Mouse (Mus musculus) liver, adult 2 months (tissue): Measurements from ENCODE around the gene Styxl1.

Experiments used
- CTCF ChIP-seq: fragments of 200-500 bp; IDR thresholded peaks from 2 replicates; pipeline ENCODE4 v1.5.1; 2011; ENCODE audit warnings: low read depth, low read length, control low read depth
- POLR2A ChIP-seq: fragments of 200-500 bp; IDR thresholded peaks from 2 replicates; pipeline ENCODE4 v1.6.1; 2011; ENCODE audit warnings: low read length, control low read depth; ENCODE audit not compliant: insufficient read depth; ENCODE audit errors: extremely low read depth

GRCm38 (mm10) chr5:135712803-135713202 is 65.4 kb downstream of the Styxl1 start:
- no peak for TF ChIP-seq CTCF
- TF ChIP-seq POLR2A = no peak
